Comparison of ENCODE assay signal across 8 mouse cellular contexts in the genomic region with DNA sequence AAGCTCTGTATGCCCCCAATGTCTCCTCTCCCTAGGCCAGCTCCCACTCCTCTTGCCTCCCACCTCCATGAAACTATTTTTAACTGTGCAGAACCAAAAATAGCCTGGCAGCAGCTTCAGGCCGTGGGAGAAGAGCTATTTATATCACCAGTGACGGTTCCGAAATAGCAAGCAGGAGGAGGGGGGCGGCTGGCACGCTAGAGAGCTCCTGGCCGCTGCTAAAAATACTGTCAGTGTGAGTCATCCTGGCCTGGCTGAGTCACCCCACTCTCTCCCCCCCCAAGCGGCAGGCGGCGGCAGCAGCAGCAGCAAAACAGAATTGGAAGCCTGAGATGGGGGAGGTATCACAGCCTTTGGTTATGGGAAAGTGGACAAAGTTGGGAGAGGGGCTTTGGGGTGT. TPM values are rescaled to one million over a fixed set of nuclear protein-coding genes. Genes with fewer than 3 reads are reported as not detected.
DNase-seq lines count a peak whose midpoint lies in the region; ATAC-seq lines count a peak whose summit lies in the region.

No protein-coding gene starts in this region.

- H3K4me1 ChIP-seq in hindbrain, embryonic 15.5 days (replicated peaks) = peaks cover 58% of the 10 kb centered on the region
- H3K4me1 ChIP-seq in hindbrain, embryonic 14.5 days (replicated peaks; ENCODE audit: control insufficient read depth, insufficient read depth, low read length) = peaks cover 36% of the 10 kb centered on the region
- H3K4me1 ChIP-seq in intestine, embryonic 16.5 days (ENCODE audit: control insufficient read depth, insufficient read depth, low read length) = no peaks in the 10 kb centered on the region

- DNase-seq in hindbrain, embryonic 14.5 days (ENCODE audit: low spot score) = no peak
- peak; percentile 61 for DNase-seq in CD4-positive helper T cell, adult 2 months (ENCODE audit: low read depth, low spot score)
- DNase-seq in cerebellum, adult 11 months = peak; percentile 81
- peak; percentile 69 for DNase-seq in gastrocnemius, postnatal 10 days
- DNase-seq in lung, postnatal 25 days (ENCODE audit: low spot score) = peak; percentile 17
- peak; percentile 78 for DNase-seq in urinary bladder, postnatal 14 days (ENCODE audit: low spot score)

- H3K27me3 ChIP-seq in hindbrain, embryonic 15.5 days = peaks cover 17% of the 10 kb centered on the region
- H3K27me3 ChIP-seq in hindbrain, embryonic 14.5 days (ENCODE audit: control insufficient read depth, insufficient read depth, low read length) = peaks cover 39% of the 10 kb centered on the region
- H3K27me3 ChIP-seq in intestine, embryonic 16.5 days (replicated peaks; ENCODE audit: control insufficient read depth, insufficient read depth, low read length) = peaks cover 25% of the 10 kb centered on the region

- no peaks in the 10 kb centered on the region for H3K36me3 ChIP-seq in hindbrain, embryonic 15.5 days
- H3K36me3 ChIP-seq in hindbrain, embryonic 14.5 days (replicated peaks; ENCODE audit: control insufficient read depth, insufficient read depth) = no peaks in the 10 kb centered on the region
- H3K36me3 ChIP-seq in intestine, embryonic 16.5 days (ENCODE audit: control insufficient read depth, insufficient read depth, low read length) = no peaks in the 10 kb centered on the region

- H3K4me2 ChIP-seq in hindbrain, embryonic 15.5 days = peak overlapping the region; percentile 34; the same call in 1 of the 2 replicates
- no peak overlapping the region for H3K4me2 ChIP-seq in hindbrain, embryonic 14.5 days (replicated peaks)
- H3K4me2 ChIP-seq in intestine, embryonic 16.5 days (ENCODE audit: low read depth, low read length) = 0 out of 2 replicates have a peak overlapping the region, but pooled peaks have one; percentile 6

- no peaks in the 10 kb centered on the region for H3K9me3 ChIP-seq in hindbrain, embryonic 15.5 days
- no peaks in the 10 kb centered on the region for H3K9me3 ChIP-seq in hindbrain, embryonic 14.5 days (ENCODE audit: control insufficient read depth, low read length)
- no peaks in the 10 kb centered on the region for H3K9me3 ChIP-seq in intestine, embryonic 16.5 days (ENCODE audit: control insufficient read depth, low read length)

- WGBS in hindbrain, embryonic 15.5 days = 5% methylated on average over 9 of the region's 9 CpGs
- WGBS in hindbrain, embryonic 14.5 days = 4% methylated on average over 9 of the region's 9 CpGs
- WGBS in intestine, embryonic 16.5 days = 1% methylated on average over 9 of the region's 9 CpGs

- no peak overlapping the region for H3K4me3 ChIP-seq in hindbrain, embryonic 15.5 days
- no peak overlapping the region for H3K4me3 ChIP-seq in hindbrain, embryonic 14.5 days (replicated peaks; ENCODE audit: low read length)
- H3K4me3 ChIP-seq in intestine, embryonic 16.5 days (ENCODE audit: low read length) = no peak overlapping the region

- no peak overlapping the region for H3K27ac ChIP-seq in hindbrain, embryonic 15.5 days (replicated peaks)
- no peak overlapping the region for H3K27ac ChIP-seq in hindbrain, embryonic 14.5 days
- H3K27ac ChIP-seq in intestine, embryonic 16.5 days (ENCODE audit: low read length) = no peak overlapping the region

- no peak for ATAC-seq in hindbrain, embryonic 15.5 days (ENCODE audit: low FRiP score, low read depth)
- ATAC-seq in hindbrain, embryonic 14.5 days (ENCODE audit: low FRiP score) = no peak
- ATAC-seq in intestine, embryonic 16.5 days = peak; percentile 64; the same call in 1 of the 2 replicates

- H3K9ac ChIP-seq in hindbrain, embryonic 15.5 days = no peak overlapping the region
- H3K9ac ChIP-seq in hindbrain, embryonic 14.5 days = no peak overlapping the region
- no peak overlapping the region for H3K9ac ChIP-seq in intestine, embryonic 16.5 days (ENCODE audit: low read depth, low read length)

RNA-seq across cellular contexts. Expression of a gene that starts 2.8 kb away (rescaled TPM):
- polyA plus RNA-seq in hindbrain, embryonic 15.5 days (2015; fragmentation: Nextera tagmentation; extraction: Ambion mirVana) = 0.31 and 0.51 TPM in 2 replicates
- 0.23 and 0.31 TPM in 2 replicates for polyA plus RNA-seq in hindbrain, embryonic 14.5 days (2014; fragmentation: Nextera tagmentation; extraction: Ambion mirVana)
- under 1 TPM in 1 of 2 experiments, not detected in 1; 0.12 TPM for total RNA-seq in gastrocnemius, postnatal 10 days (2021)
- polyA plus RNA-seq in intestine, embryonic 16.5 days (2015; fragmentation: Nextera tagmentation; extraction: Ambion mirVana) = 0.13 and 0.22 TPM in 2 replicates

RNA-seq across cellular contexts. Expression of a gene that starts 30.8 kb away (rescaled TPM):
- 12.2 and 15.4 TPM in 2 replicates for polyA plus RNA-seq in hindbrain, embryonic 15.5 days (2015; fragmentation: Nextera tagmentation; extraction: Ambion mirVana)
- 9.9 and 10.7 TPM in 2 replicates for polyA plus RNA-seq in hindbrain, embryonic 14.5 days (2014; fragmentation: Nextera tagmentation; extraction: Ambion mirVana)
- 1 to 10 TPM; 4.0 to 7.3 TPM for total RNA-seq in gastrocnemius, postnatal 10 days (2021)
- 4.5 and 5.4 TPM in 2 replicates for polyA plus RNA-seq in intestine, embryonic 16.5 days (2015; fragmentation: Nextera tagmentation; extraction: Ambion mirVana)

RNA-seq across cellular contexts. Expression of a gene that starts 31.0 kb away (rescaled TPM):
- 95.7 and 101 TPM in 2 replicates for polyA plus RNA-seq in hindbrain, embryonic 15.5 days (2015; fragmentation: Nextera tagmentation; extraction: Ambion mirVana)
- 119 TPM in 2 replicates for polyA plus RNA-seq in hindbrain, embryonic 14.5 days (2014; fragmentation: Nextera tagmentation; extraction: Ambion mirVana)
- 10 to 100 TPM; 48.6 to 56.1 TPM for total RNA-seq in gastrocnemius, postnatal 10 days (2021)
- polyA plus RNA-seq in intestine, embryonic 16.5 days (2015; fragmentation: Nextera tagmentation; extraction: Ambion mirVana) = 88.1 and 98.2 TPM in 2 replicates

RNA-seq across cellular contexts. Expression of a gene that starts 45.7 kb away (rescaled TPM):
- polyA plus RNA-seq in hindbrain, embryonic 15.5 days (2015; fragmentation: Nextera tagmentation; extraction: Ambion mirVana) = 93.1 and 97.9 TPM in 2 replicates
- polyA plus RNA-seq in hindbrain, embryonic 14.5 days (2014; fragmentation: Nextera tagmentation; extraction: Ambion mirVana) = 93.7 and 101 TPM in 2 replicates
- total RNA-seq in gastrocnemius, postnatal 10 days (2021) = 10 to 100 TPM; 21.5 to 21.9 TPM
- 34.2 and 39.3 TPM in 2 replicates for polyA plus RNA-seq in intestine, embryonic 16.5 days (2015; fragmentation: Nextera tagmentation; extraction: Ambion mirVana)

RNA-seq across cellular contexts. Expression of a gene that starts 45.8 kb away (rescaled TPM):
- polyA plus RNA-seq in hindbrain, embryonic 15.5 days (2015; fragmentation: Nextera tagmentation; extraction: Ambion mirVana) = 2.7 and 5.1 TPM in 2 replicates
- polyA plus RNA-seq in hindbrain, embryonic 14.5 days (2014; fragmentation: Nextera tagmentation; extraction: Ambion mirVana) = 1.4 and 1.9 TPM in 2 replicates
- total RNA-seq in gastrocnemius, postnatal 10 days (2021) = 1 to 10 TPM in 1 of 2 experiments, under 1 TPM in 1; 0.84 to 1.3 TPM
- polyA plus RNA-seq in intestine, embryonic 16.5 days (2015; fragmentation: Nextera tagmentation; extraction: Ambion mirVana) = 0.92 and 1.5 TPM in 2 replicates
